In genomic region chr2:50295562-50295961, GRCm38 (mm10) we compare ENCODE assay signal across 8 mouse cellular contexts. TPM values are rescaled to one million over a fixed set of nuclear protein-coding genes. Genes with fewer than 3 reads are reported as not detected.
DNase-seq lines count a peak whose midpoint lies in the region; ATAC-seq and TF ChIP-seq lines count a peak whose summit lies in the region.

No protein-coding gene starts in this region.

- intact Hi-C loops in heart, postnatal 25 days (cut with DNase I) = loop anchor here (10.0 kb wide), 2 partner anchors 1139 to 1779 kb away; partner anchors contain the start of gene Rif1

- peaks cover 8% of the 10 kb centered on the region for H3K36me3 ChIP-seq in heart, embryonic 16.5 days (ENCODE audit: control insufficient read depth, insufficient read depth)
- peaks cover 22% of the 10 kb centered on the region for H3K36me3 ChIP-seq in G1E (replicated peaks)
- H3K36me3 ChIP-seq in forebrain, postnatal 0 days (ENCODE audit: insufficient read depth) = peaks cover 7% of the 10 kb centered on the region; the same call in 1 of the 2 replicates
- H3K36me3 ChIP-seq in midbrain, embryonic 11.5 days (ENCODE audit: control insufficient read depth, insufficient read depth, low read length) = no peaks in the 10 kb centered on the region

- H3K9me3 ChIP-seq in heart, embryonic 16.5 days (replicated peaks; ENCODE audit: control insufficient read depth, low read length) = no peaks in the 10 kb centered on the region
- no peaks in the 10 kb centered on the region for H3K9me3 ChIP-seq in G1E (replicated peaks)
- no peaks in the 10 kb centered on the region for H3K9me3 ChIP-seq in forebrain, postnatal 0 days (ENCODE audit: low read length)
- no peaks in the 10 kb centered on the region for H3K9me3 ChIP-seq in midbrain, embryonic 11.5 days (ENCODE audit: control insufficient read depth, low read length)

- H3K4me1 ChIP-seq in heart, embryonic 16.5 days (ENCODE audit: control insufficient read depth, insufficient read depth, low read length) = peaks cover 23% of the 10 kb centered on the region
- peaks cover 30% of the 10 kb centered on the region for H3K4me1 ChIP-seq in G1E (ENCODE audit: insufficient read depth, low read depth, low read length)
- peaks cover 16% of the 10 kb centered on the region for H3K4me1 ChIP-seq in forebrain, postnatal 0 days (ENCODE audit: insufficient read depth)
- H3K4me1 ChIP-seq in midbrain, embryonic 11.5 days (ENCODE audit: control insufficient read depth, insufficient read depth, low read length) = peaks cover 15% of the 10 kb centered on the region

- H3K4me2 ChIP-seq in heart, embryonic 16.5 days (ENCODE audit: low read depth, low read length) = peak overlapping the region; percentile 90
- peak overlapping the region; percentile 51 for H3K4me2 ChIP-seq in forebrain, postnatal 0 days (ENCODE audit: low read depth)
- H3K4me2 ChIP-seq in midbrain, embryonic 11.5 days = peak overlapping the region; percentile 57

- peak overlapping the region; percentile 89 for H3K4me3 ChIP-seq in heart, embryonic 16.5 days (ENCODE audit: low read length)
- peak overlapping the region; percentile 80 for H3K4me3 ChIP-seq in G1E (ENCODE audit: low read depth, low read length)
- H3K4me3 ChIP-seq in forebrain, postnatal 0 days (ENCODE audit: low read depth, low read length) = peak overlapping the region; percentile 86
- H3K4me3 ChIP-seq in midbrain, embryonic 11.5 days (ENCODE audit: low read depth, low read length) = peak overlapping the region; percentile 86

- no peak overlapping the region for H3K27ac ChIP-seq in heart, embryonic 16.5 days (ENCODE audit: low read length)
- H3K27ac ChIP-seq in forebrain, postnatal 0 days (ENCODE audit: low read depth, low read length) = no peak overlapping the region
- H3K27ac ChIP-seq in midbrain, embryonic 11.5 days (ENCODE audit: low read depth, low read length) = no peak overlapping the region

- ATAC-seq in heart, embryonic 16.5 days (replicated peaks; ENCODE audit: extremely low read depth, insufficient read depth, low FRiP score) = no peak
- ATAC-seq in G1E (ENCODE audit: extremely low read depth, insufficient number of reproducible peaks, low FRiP score, poor library complexity, severe bottlenecking) = no peak
- no peak for ATAC-seq in forebrain, postnatal 0 days
- ATAC-seq in midbrain, embryonic 11.5 days (ENCODE audit: low FRiP score) = no peak
- no peak for ATAC-seq in activated CD4-positive, CD25-positive, alpha-beta regulatory T cell, adult 4 months

- TF ChIP-seq CTCF in G1E (IDR thresholded peaks at IDR 0.05; ENCODE audit: low read depth, low read length) = no peak
- TF ChIP-seq CTCF in forebrain, postnatal 0 days (IDR thresholded peaks at IDR 0.05; ENCODE audit: low read depth) = no peak

- no peak for DNase-seq in heart, postnatal 25 days (ENCODE audit: low spot score)
- DNase-seq in G1E (ENCODE audit: low spot score) = no peak
- no peak for DNase-seq in forebrain, postnatal 0 days
- peak; percentile 85 for DNase-seq in midbrain, embryonic 11.5 days (ENCODE audit: low spot score, missing footprints)
- DNase-seq in left cerebral cortex, adult 11 months (ENCODE audit: low spot score) = no peak
- DNase-seq in layer of hippocampus, adult 8-10 months (ENCODE audit: low spot score in 2 of 2) = no peak

- H3K27me3 ChIP-seq in heart, embryonic 16.5 days (ENCODE audit: control insufficient read depth, insufficient read depth, low read length) = no peaks in the 10 kb centered on the region
- no peaks in the 10 kb centered on the region for H3K27me3 ChIP-seq in G1E (ENCODE audit: insufficient read depth, low read length)
- H3K27me3 ChIP-seq in forebrain, postnatal 0 days (ENCODE audit: insufficient read depth, low read length) = no peaks in the 10 kb centered on the region
- H3K27me3 ChIP-seq in midbrain, embryonic 11.5 days (ENCODE audit: control insufficient read depth, insufficient read depth, low read length) = no peaks in the 10 kb centered on the region

- 27% methylated on average over 5 of the region's 5 CpGs for WGBS in heart, embryonic 16.5 days
- 33% methylated on average over 5 of the region's 5 CpGs for WGBS in forebrain, postnatal 0 days
- 44% methylated on average over 5 of the region's 5 CpGs for WGBS in midbrain, embryonic 11.5 days

- H3K9ac ChIP-seq in heart, embryonic 16.5 days (ENCODE audit: low read length) = peak overlapping the region; percentile 85
- no peak overlapping the region for H3K9ac ChIP-seq in forebrain, postnatal 0 days
- peak overlapping the region; percentile 97 for H3K9ac ChIP-seq in midbrain, embryonic 11.5 days (ENCODE audit: low read length)

RNA-seq across cellular contexts. Expression of gene Mmadhc, which starts 1.0 kb away (rescaled TPM):
- 143 and 146 TPM in 2 replicates for polyA plus RNA-seq in heart, embryonic 16.5 days (2015; fragmentation: Nextera tagmentation; extraction: Ambion mirVana)
- 100 to 1,000 TPM; 161 to 168 TPM for total RNA-seq in heart, postnatal 25 days (2021)
- 83.6 and 102 TPM in 2 replicates for total RNA-seq in G1E (2014; fragmentation: Nextera tagmentation)
- total RNA-seq in G1E (2017) = 91.2 and 95.7 TPM in 2 replicates
- 21.0 and 22.4 TPM in 2 replicates for polyA plus RNA-seq in G1E (2012)
- 60.0 and 60.9 TPM in 2 replicates for total RNA-seq in forebrain, postnatal 0 days (2014; rRNA removed)
- polyA plus RNA-seq in forebrain, postnatal 0 days (2015; fragmentation: Nextera tagmentation; extraction: Ambion mirVana) = 132 and 142 TPM in 2 replicates
- 172 and 177 TPM in 2 replicates for polyA plus RNA-seq in midbrain, embryonic 11.5 days (2014; fragmentation: Nextera tagmentation; extraction: Ambion mirVana)
- total RNA-seq in layer of hippocampus, adult 8-10 months (2022) = 10 to 100 TPM; 45.2 to 51.4 (median 48.0) TPM
- 10 to 100 TPM; 50.8 to 53.9 TPM for polyA plus RNA-seq in activated CD4-positive, CD25-positive, alpha-beta regulatory T cell, adult 4 months (2017; shearing (Covaris generic))
